Mouse (Mus musculus): Measurements from ENCODE around the gene Tuba1b. TPM values are rescaled to one million over a fixed set of nuclear protein-coding genes. Genes with fewer than 3 reads are reported as not detected.
"Not testable (repeated sequence)": the region's sequence is repeated elsewhere in the genome, so short reads cannot be mapped to it uniquely, and the experiment has no call there.

The Tuba1b gene
- polyA plus RNA-seq, 1 experiment from 2014 or later, result 1,370 TPM

GRCm38 (mm10) chr15:98954425-98955253 lies 20.3 kb upstream of the Tuba1b start:
- DNase-seq (ENCODE audit: low spot score), result no peak

DNA sequence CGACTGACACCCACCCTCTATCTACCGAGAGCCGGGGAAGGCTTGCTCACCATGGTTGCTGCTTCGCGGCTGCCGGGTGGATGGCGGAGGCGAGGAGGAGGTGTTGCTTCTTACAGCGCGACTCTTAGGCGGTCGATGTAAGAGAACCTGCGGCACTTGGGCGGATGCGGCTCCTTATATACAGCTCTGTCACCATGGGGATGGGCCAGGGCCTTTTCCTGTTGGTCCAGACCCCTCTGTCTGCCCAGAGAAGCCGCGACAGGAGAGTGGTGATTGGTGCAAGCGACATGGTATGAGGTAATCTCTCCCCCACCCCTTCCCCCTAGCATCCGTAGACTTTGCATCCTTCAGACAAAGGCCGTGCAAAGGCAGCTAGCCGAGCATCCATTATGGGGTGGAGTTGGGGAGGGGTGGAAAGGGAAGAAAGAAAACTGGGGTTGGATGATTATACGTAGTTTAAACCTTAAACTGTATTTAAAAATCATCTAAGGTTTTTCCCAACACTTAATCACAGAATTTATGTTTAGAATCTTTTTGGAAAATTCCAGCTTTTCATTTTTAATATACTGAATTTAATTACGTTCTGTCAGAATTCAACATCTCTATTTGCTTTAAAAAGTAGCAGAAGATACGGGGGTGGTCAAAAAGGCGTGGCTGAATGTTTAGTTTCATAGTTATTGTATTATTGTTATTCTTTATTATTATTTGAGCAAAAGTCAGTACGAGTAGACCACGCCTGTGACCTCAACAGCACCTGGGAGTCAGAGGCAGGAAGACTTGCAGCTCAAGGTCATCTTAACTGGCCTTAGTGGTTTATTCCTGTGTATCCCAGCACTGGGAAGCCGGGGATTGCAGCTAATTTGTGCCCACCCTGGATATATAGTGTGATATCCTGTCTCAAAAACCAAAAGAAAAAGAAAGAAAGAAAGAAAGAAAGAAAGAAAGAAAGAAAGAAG lies 19.3 kb upstream of the Tuba1b start, which contains the start of the genes Gm49450 and Tuba1a:
Gene Gm49450 (minus strand): TSS at position 151 of the 956 bp plus-strand sequence.
Gene Tuba1a (minus strand): TSS at position 303 of the 956 bp plus-strand sequence.
- peak; percentile 97 for DNase-seq (ENCODE audit: low spot score)

DNA sequence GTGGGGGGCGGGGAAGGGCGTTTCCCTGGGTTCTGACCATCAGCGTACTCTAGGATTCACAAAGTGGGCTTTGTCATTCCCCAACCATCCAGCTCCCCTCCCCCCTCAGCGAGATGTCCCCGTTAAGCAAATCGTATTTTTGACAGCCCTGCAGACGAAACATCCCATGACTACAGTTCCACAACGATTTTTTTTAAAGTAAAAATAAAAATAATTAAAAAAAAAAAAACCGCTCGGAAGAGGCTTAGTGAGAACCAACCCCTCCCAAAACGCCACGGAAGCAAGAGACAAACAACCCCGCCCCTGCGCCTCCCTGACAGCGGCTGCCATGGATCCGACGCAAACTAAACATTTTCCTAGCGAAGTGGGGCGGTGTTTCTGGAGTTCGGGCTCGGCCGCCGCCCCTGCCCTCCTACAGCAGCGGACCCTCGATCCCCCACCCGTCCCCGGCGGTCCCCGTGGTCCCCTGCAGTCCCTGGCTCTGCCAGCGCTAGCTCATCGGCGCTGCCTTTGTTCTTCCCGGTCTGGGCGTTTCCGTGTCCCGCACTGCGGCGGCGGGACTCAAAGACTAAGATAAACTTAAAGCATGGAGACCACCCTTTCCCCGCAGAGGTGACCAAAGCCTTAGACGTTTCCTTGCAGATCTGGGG lies 18.5 kb upstream of the Tuba1b start:
- peak; percentile 89 for DNase-seq (ENCODE audit: low spot score)

GRCm38 (mm10) chr15:98952063-98952455 lies 17.7 kb upstream of the Tuba1b start:
- DNase-seq (ENCODE audit: low spot score), result no peak

DNA sequence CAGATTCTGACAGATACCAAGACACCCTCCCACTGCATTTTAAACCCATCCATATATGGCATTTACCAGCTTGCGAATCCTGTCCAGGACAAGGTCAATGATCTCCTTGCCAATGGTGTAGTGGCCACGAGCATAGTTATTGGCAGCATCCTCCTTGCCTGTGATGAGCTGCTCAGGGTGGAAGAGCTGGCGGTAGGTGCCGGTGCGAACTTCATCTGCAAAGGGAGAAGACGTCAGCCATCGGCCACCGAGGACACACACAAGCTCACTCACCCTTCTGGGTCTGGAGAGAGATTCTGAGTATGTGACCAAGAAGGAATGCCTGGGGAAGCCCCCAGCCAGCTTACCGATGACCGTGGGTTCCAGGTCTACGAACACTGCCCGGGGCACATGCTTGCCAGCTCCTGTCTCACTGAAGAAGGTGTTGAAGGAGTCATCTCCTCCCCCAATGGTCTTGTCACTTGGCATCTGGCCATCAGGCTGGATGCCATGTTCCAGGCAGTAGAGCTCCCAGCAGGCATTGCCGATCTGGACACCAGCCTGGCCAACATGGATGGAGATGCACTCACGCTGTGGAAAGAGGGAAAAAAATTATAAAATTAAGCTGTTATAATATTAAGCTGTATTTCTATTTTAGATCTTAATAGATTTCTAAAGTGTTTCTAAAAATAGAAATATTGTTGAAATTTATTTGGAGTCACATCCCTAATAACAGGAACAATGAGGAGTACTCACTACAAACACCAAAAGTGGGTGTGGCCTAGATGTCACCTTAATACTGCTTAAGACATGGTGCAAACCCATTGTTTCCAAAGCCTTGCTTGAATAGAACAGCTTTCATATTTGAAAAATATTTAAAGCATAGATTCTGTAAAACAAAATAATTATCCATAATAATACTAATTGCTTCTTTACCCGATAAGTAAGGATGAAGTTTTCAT lies 17.0 kb upstream of the Tuba1b start:
- not testable (repeated sequence) for DNase-seq (ENCODE audit: low spot score)

DNA sequence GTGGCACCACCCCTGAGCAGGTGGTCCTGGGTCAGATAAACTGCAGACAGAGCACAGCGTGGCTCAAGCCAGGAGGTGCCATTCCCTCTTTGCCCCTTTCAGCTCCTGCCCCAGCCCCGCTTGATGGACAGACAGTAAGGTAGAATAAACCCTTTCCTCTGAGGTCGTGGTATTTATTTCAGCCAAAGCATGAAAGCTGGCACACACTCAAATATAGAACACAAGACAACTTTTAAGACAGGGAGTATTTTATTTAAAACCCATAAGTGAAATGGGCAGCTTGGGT lies 15.2 kb upstream of the Tuba1b start:
- DNase-seq (ENCODE audit: low spot score), result no peak

DNA sequence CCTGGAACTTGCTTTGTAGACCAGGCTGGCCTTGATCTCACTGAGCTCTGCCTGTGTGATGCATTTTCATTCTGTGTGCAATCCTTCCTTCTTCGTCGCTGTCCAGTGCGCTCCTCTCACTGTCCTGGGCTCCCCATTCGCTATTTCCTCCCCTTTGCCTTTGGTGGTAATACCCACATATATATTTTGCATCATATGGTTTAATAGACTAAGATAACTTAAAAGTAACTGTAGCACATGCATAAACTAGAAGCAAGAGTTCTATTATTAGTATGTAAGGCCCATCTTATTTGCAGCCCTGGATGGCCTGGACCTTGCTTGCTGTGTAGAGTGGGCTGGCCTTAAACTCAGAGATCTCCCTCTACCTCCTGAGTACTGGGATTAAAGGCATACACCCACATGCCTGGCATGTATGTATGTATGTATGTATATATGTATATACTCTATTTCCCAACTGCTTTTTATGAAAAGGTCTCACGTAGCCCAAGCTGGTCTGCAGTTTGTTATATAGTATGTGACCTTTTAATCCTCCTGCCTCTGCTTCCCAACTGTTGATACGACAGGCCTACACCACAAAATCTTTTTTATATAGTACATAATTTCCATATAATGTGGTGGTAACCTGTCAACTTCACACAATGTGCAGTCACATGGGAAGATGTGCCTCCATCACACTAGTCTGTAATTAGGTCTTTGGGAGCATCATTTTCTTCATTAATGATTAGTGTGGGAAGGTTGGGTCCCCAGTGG lies 14.7 kb upstream of the Tuba1b start:
- DNase-seq (ENCODE audit: low spot score), result no peak

GRCm38 (mm10) chr15:98948382-98948781 lies 14.0 kb upstream of the Tuba1b start:
- no peak for DNase-seq (ENCODE audit: low spot score)

DNA sequence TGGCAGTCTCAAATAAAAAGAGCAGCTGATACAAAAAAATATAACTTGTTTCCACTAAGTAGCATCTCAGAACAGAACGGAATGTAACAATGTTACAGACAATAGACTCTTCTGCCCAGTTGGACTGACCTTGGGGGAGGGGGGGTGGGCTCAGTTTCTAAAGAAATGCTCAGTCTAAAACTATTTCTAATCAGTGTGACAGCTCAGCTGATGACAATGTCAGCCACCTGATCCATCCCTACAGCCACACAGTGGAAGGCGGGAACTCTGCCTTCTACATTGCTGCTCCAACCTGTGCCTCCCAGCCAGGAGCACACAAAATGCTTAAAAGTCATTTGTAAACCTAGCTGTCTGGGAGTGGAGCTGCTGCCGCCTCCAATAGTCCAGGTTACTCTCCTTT lies 13.5 kb upstream of the Tuba1b start:
- DNase-seq (ENCODE audit: low spot score), result no peak

- DNase-seq (ENCODE audit: low spot score), result no peak
Observed at GRCm38 (mm10) chr15:98943133-98943532, 8.8 kb upstream of the Tuba1b start.

DNA sequence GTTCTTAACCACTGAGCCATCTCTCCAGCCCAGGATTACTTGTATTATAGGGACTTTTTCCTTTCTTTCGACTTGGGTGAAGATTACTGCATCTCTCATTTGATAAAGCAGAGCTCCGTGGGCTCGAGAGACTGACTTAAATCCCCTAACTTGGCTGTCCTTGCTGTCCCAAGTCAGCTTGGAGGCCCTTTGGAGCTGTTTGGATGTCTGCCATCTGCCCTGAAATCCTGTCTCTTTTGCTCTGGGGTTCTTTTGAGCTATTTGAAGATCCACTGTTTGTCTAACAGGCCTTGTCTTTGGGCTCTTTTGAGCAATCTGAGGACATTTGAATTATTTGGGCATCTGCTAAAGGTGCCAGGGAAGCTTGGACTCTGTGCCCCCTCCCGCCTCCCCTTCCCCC lies 7.7 kb upstream of the Tuba1b start:
- no peak for DNase-seq (ENCODE audit: low spot score)

DNA sequence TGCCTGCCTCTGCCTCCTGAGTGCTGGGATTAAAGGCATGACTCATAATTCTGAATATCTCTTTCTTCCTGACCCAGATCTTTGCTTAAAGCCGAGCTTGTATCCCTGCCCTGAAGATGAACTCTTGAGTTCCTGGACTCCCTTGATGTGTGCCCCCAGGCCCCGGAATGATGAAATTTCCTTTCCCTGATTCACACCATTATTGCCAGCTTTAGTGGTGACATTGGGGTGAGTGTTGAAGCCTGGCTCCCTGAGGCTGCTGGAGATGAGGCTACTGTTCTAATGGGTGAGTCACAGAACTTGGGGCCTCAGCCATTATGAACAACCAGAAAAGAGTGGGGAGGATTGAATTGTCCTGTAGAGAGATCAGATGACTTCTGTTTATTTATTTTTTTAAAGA lies 7.2 kb upstream of the Tuba1b start:
- no peak for DNase-seq (ENCODE audit: low spot score)

GRCm38 (mm10) chr15:98940816-98941215 lies 6.5 kb upstream of the Tuba1b start:
- no peak for DNase-seq (ENCODE audit: low spot score)

DNA sequence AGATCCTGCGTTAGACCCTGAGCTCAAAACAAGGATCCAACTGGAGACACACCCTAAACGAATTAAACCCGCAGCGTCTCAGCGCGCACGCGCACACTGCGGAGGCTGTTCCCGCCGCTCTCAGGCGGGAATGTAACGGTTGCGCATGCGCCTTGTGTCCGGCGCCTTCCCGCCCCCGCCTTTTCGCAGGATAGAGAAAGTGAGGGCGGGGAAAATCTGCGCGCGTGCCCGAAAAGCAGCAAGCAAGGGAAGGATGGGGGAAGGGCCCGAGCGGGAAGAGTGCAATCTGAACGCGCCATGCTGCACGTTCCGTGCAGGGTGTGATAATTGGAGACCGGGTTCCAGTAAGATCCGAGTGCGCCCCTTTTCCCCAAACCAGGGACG lies 540 bp downstream of the Tuba1b start:
- DNase-seq (ENCODE audit: low spot score), result peak; percentile 95

GRCm38 (mm10) chr15:98933004-98933671 lies 1.2 kb downstream of the Tuba1b start:
- DNase-seq (ENCODE audit: low spot score), result not testable (repeated sequence)

- DNase-seq (ENCODE audit: low spot score), result no peak
Observed at GRCm38 (mm10) chr15:98930998-98931397, 3.4 kb downstream of the Tuba1b start.

GRCm38 (mm10) chr15:98930017-98930734 lies 4.2 kb downstream of the Tuba1b start:
- DNase-seq (ENCODE audit: low spot score), result no peak

- peak; percentile 24 for DNase-seq (ENCODE audit: low spot score)
Observed at GRCm38 (mm10) chr15:98928598-98929240, 5.6 kb downstream of the Tuba1b start.

All from thymus, postnatal 0 days (tissue).